Mouse (Mus musculus): ENCODE data around the gene Tlcd1.
A peak's percentile ranks its signal among the peaks of the same experiment; 100 is the strongest.

- TF ChIP-seq CTCF (conservative IDR thresholded peaks at IDR 0.05; ENCODE audit: insufficient read depth, insufficient read length, low read depth, low read length) (no peak), POLR2A (IDR thresholded peaks at IDR 0.05; ENCODE audit: low read depth, low read length) (peak; percentile 8)
Observed at GRCm38 (mm10) chr11:78189234-78190040, 12.9 kb downstream of the Tlcd1 start.

All from kidney, adult 2 months (tissue).